Mouse (Mus musculus) olfactory bulb, adult 2 months (tissue): ENCODE results near the gene Cd70. TPM values are rescaled to one million over a fixed set of nuclear protein-coding genes. Genes with fewer than 3 reads are reported as not detected.
A peak's percentile ranks its signal among the peaks of the same experiment; 100 is the strongest.

Experiments used
- H3K27ac ChIP-seq: fragments of 200-500 bp; 2 replicates; pipeline ENCODE4 v1.5.1; 2012; ENCODE audit warnings: low read depth, low read length; ENCODE audit not compliant: insufficient read depth
- H3K4me1 ChIP-seq: fragments of 200-500 bp; 2 replicates; pipeline ENCODE4 v1.6.1; 2012; ENCODE audit warnings: low read length; ENCODE audit not compliant: control insufficient read depth, insufficient read depth
- H3K4me3 ChIP-seq: fragments of 200-500 bp; 2 replicates; pipeline ENCODE4 v1.5.1; 2012; ENCODE audit warnings: mild to moderate bottlenecking, low read depth, low read length, moderate library complexity; ENCODE audit not compliant: insufficient read depth
- CTCF ChIP-seq: fragments of 200-500 bp; IDR thresholded peaks from 2 replicates; pipeline ENCODE4 v1.5.1; 2012; ENCODE audit warnings: low read depth, mild to moderate bottlenecking, low read length, moderate library complexity; ENCODE audit not compliant: insufficient read depth
- POLR2A ChIP-seq: fragments of 200-500 bp; IDR thresholded peaks from 2 replicates; pipeline ENCODE4 v1.6.1; 2012; ENCODE audit warnings: mild to moderate bottlenecking, low read depth, low read length, moderate library complexity; ENCODE audit not compliant: insufficient read depth
- WGBS: fragments of 180-500 bp; shearing (Covaris S2); methylation state at CpG from one replicate; pipeline ENCODE4 v1.1.7; 2018; 5-methylcytosine and 5-hydroxymethylcytosine counted together
- polyA plus RNA-seq: library from polyadenylated mRNA; stranded (reverse); fragments of >200 nt; gene quantifications from 2 replicates; pipeline ENCODE4 v1.2.4, GENCODE M21; 2012; ENCODE audit warnings: low replicate concordance; ENCODE audit not compliant: missing spikeins, insufficient read depth, insufficient read length

The Cd70 gene
- polyA plus RNA-seq, 1 experiment, result not detected

DNA sequence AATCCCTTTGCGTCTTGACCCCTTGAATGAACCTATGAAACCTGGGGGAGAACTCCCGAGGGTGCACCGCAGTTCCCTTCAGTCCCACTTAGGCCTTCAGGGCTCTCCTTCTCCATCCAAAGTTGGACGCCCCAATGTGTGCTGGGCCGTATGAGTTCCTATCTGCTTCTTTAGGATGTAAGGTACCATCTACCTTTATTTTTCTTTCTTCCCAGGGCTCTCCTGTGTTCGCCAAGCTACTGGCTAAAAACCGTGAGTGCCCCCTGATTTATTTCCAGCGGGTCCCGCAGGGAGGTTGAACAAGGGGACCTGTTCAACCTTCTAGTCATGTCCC lies 43.6 kb downstream of the Cd70 start:
- H3K4me1 ChIP-seq, result peaks cover 2% of the 10 kb centered on the region; the same call in 1 of the 2 replicates
- peak overlapping the region; percentile 22; the same call in 1 of the 2 replicates for H3K4me3 ChIP-seq
- TF ChIP-seq CTCF (no peak), POLR2A (no peak)
- 33% methylated on average over 9 of the region's 9 CpGs for whole genome bisulfite sequencing
- H3K27ac ChIP-seq, result no peak overlapping the region

DNA sequence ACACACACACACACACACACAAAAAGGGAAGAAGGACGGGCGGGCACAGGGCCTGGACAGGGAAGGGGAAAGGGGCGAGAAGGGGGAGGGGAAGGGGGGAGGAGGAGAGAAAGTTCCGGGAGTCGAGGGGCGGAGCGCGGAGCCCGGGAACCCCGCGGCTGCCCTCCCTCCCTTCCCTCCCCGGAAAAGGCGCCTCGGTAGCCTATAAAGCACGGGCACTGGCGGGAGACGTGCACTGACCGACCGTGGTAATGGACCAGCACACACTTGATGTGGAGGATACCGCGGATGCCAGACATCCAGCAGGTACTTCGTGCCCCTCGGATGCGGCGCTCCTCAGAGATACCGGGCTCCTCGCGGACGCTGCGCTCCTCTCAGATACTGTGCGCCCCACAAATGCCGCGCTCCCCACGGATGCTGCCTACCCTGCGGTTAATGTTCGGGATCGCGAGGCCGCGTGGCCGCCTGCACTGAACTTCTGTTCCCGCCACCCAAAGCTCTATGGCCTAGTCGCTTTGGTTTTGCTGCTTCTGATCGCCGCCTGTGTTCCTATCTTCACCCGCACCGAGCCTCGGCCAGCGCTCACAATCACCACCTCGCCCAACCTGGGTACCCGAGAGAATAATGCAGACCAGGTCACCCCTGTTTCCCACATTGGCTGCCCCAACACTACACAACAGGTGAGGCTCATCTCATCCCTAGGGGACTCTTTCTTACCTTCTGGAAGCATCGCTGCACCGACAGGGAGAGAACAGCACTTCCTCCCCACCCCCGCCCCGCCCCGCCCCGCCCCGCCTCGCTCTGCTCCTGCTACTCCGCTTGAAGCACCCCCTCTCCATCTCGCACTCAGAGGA lies 44.2 kb downstream of the Cd70 start, which contains the start of gene Tnfsf9:
Gene Tnfsf9, plus strand, starts transcription at position 145 of the 854 bp plus-strand sequence.
- TF ChIP-seq POLR2A, result no peak
- TF ChIP-seq CTCF, result no peak
- Histone ChIP-seq H3K4me1 (peaks cover 2% of the 10 kb centered on the region; the same call in 1 of the 2 replicates), H3K27ac (no peak within 1 kb of the TSS)

DNA sequence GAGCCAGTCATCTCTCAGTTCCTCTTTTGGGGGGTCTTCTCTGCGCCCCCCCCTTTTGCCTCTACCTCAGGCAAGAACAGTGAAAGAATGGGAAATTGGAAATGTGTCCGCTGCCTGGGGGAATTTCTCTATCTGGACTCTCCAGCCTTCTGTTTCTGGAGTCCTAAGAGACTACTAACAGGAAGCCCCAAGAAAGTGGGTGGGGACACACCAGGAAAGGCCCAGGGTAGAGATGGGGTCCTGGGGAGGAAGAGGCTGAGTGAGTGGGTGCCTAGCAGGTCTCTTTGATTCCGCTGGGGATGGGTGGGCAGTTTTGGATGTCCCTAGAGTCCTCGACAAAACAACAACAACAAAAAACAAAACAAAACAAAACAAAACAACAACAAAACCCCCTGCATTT lies 45.1 kb downstream of the Cd70 start:
- Histone ChIP-seq H3K4me3 (no peak overlapping the region), H3K4me1 (peaks cover 2% of the 10 kb centered on the region; the same call in 1 of the 2 replicates), H3K27ac (no peak overlapping the region)
- WGBS, result 65% methylated on average over 4 of the region's 4 CpGs
- no peak for TF ChIP-seq CTCF
- no peak for TF ChIP-seq POLR2A

More for the DNA sequence above, 44.2 kb downstream of the Cd70 start, which contains the start of gene Tnfsf9:
- H3K4me3 ChIP-seq, result peak within 1 kb of the TSS; percentile 80
- under 1% methylated on average over 55 of the region's 61 CpGs for WGBS

DNA sequence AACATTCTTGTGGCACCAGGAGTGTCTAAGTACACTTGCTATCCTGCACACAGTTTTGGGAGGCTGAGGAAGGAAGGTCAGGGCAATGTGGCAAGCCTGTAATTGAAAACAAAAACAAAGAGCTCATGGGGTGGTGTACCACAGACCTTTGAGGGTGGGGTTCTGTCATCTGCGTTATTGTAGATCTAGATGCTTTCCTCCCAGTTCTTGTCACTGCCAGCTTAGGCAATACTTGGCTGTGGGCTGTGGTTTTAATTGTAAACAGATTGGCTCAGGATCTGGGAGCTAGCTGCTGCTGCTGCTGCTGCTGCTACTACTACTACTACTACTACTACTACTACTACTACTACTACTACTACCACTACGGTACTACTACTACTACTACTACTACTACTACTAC lies 47.3 kb downstream of the Cd70 start:
- no peak overlapping the region for H3K27ac ChIP-seq
- TF ChIP-seq CTCF (no peak), POLR2A (no peak)
- H3K4me1 ChIP-seq, result peaks cover 2% of the 10 kb centered on the region; the same call in 1 of the 2 replicates
- no peak overlapping the region for H3K4me3 ChIP-seq
- 81% methylated on average over 2 of the region's 2 CpGs for WGBS

DNA sequence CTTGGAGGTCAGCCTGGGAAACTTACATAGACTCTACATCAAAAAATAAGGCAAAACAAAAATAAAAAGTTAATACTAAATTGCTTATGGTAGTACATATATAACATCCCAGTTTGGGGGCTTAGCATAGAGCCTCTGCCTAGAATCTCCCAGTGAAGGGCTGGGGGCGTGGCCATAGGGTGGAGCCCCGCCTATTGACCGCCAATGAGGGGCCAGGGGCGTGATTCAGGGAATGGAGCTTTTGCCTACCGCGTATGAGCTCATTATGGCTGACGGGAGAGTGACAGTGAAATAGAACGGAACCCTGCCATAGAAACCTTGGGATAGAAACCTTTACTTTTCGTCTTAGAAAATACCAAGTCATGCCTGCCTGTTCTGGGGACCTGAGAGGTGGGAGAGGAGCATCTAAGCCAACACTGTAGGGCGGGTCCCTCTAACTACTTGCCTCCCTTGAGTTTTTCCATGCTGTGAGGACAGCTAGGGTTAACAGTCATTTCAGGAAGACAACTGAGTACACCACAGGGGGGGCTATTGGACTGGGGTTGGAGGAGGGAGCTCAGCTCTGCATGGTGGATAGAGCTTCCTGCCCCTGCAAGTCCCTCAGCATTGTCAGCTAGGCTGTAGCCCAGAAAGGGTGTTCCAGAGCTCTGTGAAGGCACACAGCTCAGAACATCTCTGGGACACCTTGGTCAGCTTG lies 49.8 kb downstream of the Cd70 start:
- 14% methylated on average over 10 of the region's 10 CpGs for WGBS
- peaks cover 3% of the 10 kb centered on the region; the same call in 1 of the 2 replicates for H3K4me1 ChIP-seq
- TF ChIP-seq POLR2A (no peak), CTCF (no peak)

DNA sequence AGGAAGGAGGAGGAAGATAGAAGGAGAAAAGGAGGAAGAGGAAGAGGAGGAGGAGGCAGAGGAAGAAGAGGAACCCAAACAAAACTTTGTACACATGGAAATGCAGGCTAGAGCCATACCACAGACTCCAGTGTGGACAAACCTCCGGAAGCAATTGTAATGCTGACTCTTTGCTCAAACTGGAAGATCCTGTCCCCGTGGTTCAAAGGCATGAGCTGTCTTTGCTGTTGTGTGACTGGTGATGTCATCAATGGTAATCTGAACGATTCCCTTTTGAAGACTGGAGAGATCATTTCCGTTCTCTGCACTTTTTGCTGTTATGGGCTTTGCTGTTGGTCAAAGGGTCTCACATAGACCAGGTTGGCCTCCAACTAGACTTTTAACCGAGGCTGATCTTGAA lies 51.3 kb downstream of the Cd70 start:
- TF ChIP-seq POLR2A (no peak), CTCF (no peak)
- no peak overlapping the region for H3K4me3 ChIP-seq
- no peak overlapping the region for H3K27ac ChIP-seq
- peaks cover 3% of the 10 kb centered on the region; the same call in 1 of the 2 replicates for H3K4me1 ChIP-seq
- WGBS, result 84% methylated on average over 5 of the region's 5 CpGs

More for the DNA sequence above, 49.8 kb downstream of the Cd70 start:
- Histone ChIP-seq H3K4me3 (no peak overlapping the region), H3K27ac (no peak overlapping the region)

DNA sequence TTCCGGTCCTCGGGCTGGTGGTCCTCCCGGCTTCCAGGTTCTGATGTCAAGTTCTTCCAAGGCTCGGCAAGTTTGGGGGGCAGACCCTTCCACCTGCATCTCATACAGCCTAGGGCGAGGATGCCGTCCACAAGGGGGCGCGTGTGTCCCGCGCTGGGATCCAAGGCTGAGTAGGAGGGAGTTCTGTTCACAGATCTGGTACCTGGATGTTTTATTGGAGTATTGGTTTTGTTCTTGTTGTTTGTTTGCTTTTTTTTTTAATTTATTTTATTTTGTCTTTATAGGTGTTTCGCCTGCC lies 53.0 kb downstream of the Cd70 start:
- WGBS, result 1% methylated on average over 11 of the region's 11 CpGs
- H3K4me3 ChIP-seq, result peak overlapping the region; percentile 17
- TF ChIP-seq POLR2A (no peak), CTCF (peak; percentile 94)
- no peak overlapping the region for H3K27ac ChIP-seq
- H3K4me1 ChIP-seq, result peaks cover 3% of the 10 kb centered on the region; the same call in 1 of the 2 replicates

Other genes with a start within 250 kb of the Cd70 start
- not detected in 2 replicates for gene Mllt1, start 214.4 kb downstream of the Cd70 start, polyA plus RNA-seq
- not detected in 2 replicates for gene Acer1, start 167.7 kb downstream of the Cd70 start, polyA plus RNA-seq
- gene Clpp, start 159.5 kb downstream of the Cd70 start, polyA plus RNA-seq, result not detected in 2 replicates
- not detected in 2 replicates for gene Alkbh7, start 152.4 kb downstream of the Cd70 start, polyA plus RNA-seq
- not detected in 2 replicates for gene Pspn, start 149.8 kb downstream of the Cd70 start, polyA plus RNA-seq
- not detected in 2 replicates for gene Gtf2f1, start 138.5 kb downstream of the Cd70 start, polyA plus RNA-seq
- not detected in 2 replicates for gene Gm17949, start 138.3 kb downstream of the Cd70 start, polyA plus RNA-seq
- 183 TPM in 1 of 2 replicates, not detected in the other for gene Khsrp, start 118.3 kb downstream of the Cd70 start, polyA plus RNA-seq
- not detected in 2 replicates for gene Slc25a41, start 108.1 kb downstream of the Cd70 start, polyA plus RNA-seq
- not detected in 2 replicates for gene Crb3, start 90.7 kb downstream of the Cd70 start, polyA plus RNA-seq
- gene Slc25a23, start 89.9 kb downstream of the Cd70 start, polyA plus RNA-seq, result 526 and 583 TPM in 2 replicates
- not detected in 2 replicates for gene Dennd1c, start 71.3 kb downstream of the Cd70 start, polyA plus RNA-seq
- gene Tubb4a, start 62.0 kb downstream of the Cd70 start, polyA plus RNA-seq, result 276 TPM in 1 of 2 replicates, not detected in the other
- gene Tnfsf9, start 44.5 kb downstream of the Cd70 start, polyA plus RNA-seq, result not detected in 2 replicates
- not detected in 2 replicates for gene Tnfsf14, start 44.4 kb upstream of the Cd70 start, polyA plus RNA-seq
- not detected in 2 replicates for gene C3, start 78.4 kb upstream of the Cd70 start, polyA plus RNA-seq
- gene Gpr108, start 98.7 kb upstream of the Cd70 start, polyA plus RNA-seq, result not detected in 2 replicates
- gene Trip10, start 99.7 kb upstream of the Cd70 start, polyA plus RNA-seq, result not detected in 2 replicates
- 215 TPM in 1 of 2 replicates, not detected in the other for gene Vav1, start 129.3 kb upstream of the Cd70 start, polyA plus RNA-seq
- not detected in 2 replicates for gene Adgre1, start 208.9 kb upstream of the Cd70 start, polyA plus RNA-seq